Mouse (Mus musculus) hindbrain, postnatal 0 days (tissue): ENCODE results near the gene Lrmda. TPM values are rescaled to one million over a fixed set of nuclear protein-coding genes. Genes with fewer than 3 reads are reported as not detected.

ENCODE experiments used
- ATAC-seq: fragments of 200-750 bp; cut with Nextera tagmentation; 2 replicates; pipeline ENCODE4 v1.8.0; 2017; ENCODE audit warnings: mild to moderate bottlenecking, moderate TSS enrichment, moderate library complexity
- DNase-seq: peaks from one replicate; pipeline ENCODE4 v3.0.0-alpha.2; 2015; ENCODE audit warnings: low spot score
- H3K27ac ChIP-seq: fragments of 300-500 bp; sonication (generic); 2 replicates; pipeline ENCODE4 v1.5.1; 2014; ENCODE audit warnings: mild to moderate bottlenecking
- H3K27me3 ChIP-seq: fragments of 300-500 bp; sonication (generic); 2 replicates; pipeline ENCODE4 v1.6.1; 2014; ENCODE audit warnings: low read length, mixed read lengths; ENCODE audit not compliant: insufficient read depth
- H3K36me3 ChIP-seq: fragments of 300-500 bp; sonication (generic); 2 replicates; pipeline ENCODE4 v1.6.1; 2014; ENCODE audit warnings: low read length, mixed read lengths; ENCODE audit not compliant: insufficient read depth
- H3K4me1 ChIP-seq: fragments of 300-500 bp; sonication (generic); 2 replicates; pipeline ENCODE4 v1.6.1; 2014; ENCODE audit warnings: antibody characterized with exemption, low read length, mixed read lengths; ENCODE audit not compliant: insufficient read depth
- H3K4me2 ChIP-seq: fragments of 300-500 bp; sonication (generic); 2 replicates; pipeline ENCODE4 v1.6.1; 2014; ENCODE audit warnings: low read depth, mild to moderate bottlenecking, low read length, moderate library complexity, mixed read lengths
- H3K4me3 ChIP-seq: fragments of 300-500 bp; sonication (generic); 2 replicates; pipeline ENCODE4 v1.5.1; 2014; ENCODE audit warnings: low read length
- H3K9ac ChIP-seq: fragments of 300-500 bp; sonication (generic); replicated peaks from 2 replicates; pipeline ENCODE4 v1.6.1; 2014; ENCODE audit warnings: mild to moderate bottlenecking, low read length, moderate library complexity, mixed read lengths
- H3K9me3 ChIP-seq: fragments of 300-500 bp; sonication (generic); 2 replicates; pipeline ENCODE4 v1.6.1; 2016; ENCODE audit warnings: low read length, mixed read lengths
- CTCF ChIP-seq: IDR thresholded peaks from 2 replicates; pipeline ENCODE4 v1.5.1; 2016; ENCODE audit warnings: antibody characterized with exemption, control low read depth, low read depth
- WGBS: fragments of 180-500 bp; shearing (Covaris S2); extraction: QIAGEN DNeasy Blood & Tissue Kit; methylation state at CpG from one replicate; pipeline ENCODE4 v1.1.7; 2014; 5-methylcytosine and 5-hydroxymethylcytosine counted together
- polyA plus RNA-seq: library from polyadenylated mRNA; unstranded; fragments of >200 nt; fragmentation: Nextera tagmentation; extraction: Ambion mirVana; gene quantifications from 2 replicates; pipeline ENCODE4 v1.2.1, GENCODE M21; 2015
- total RNA-seq: library from RNA; depleted of rRNA; stranded (reverse); fragments of >200 nt; gene quantifications from 2 replicates; pipeline ENCODE4 v1.2.3, GENCODE M21; 2014

Gene Lrmda
- total and polyA plus RNA-seq, 2 experiments from 2014 or later = 0.21 to 0.53 TPM

GRCm38 (mm10) chr14:22435441-22435840 is 415.9 kb downstream of the Lrmda start:
- 54% methylated on average over 3 of the region's 3 CpGs for WGBS
- no peak overlapping the region for H3K9ac ChIP-seq

GRCm38 (mm10) chr14:22435860-22436377 is 416.4 kb downstream of the Lrmda start:
- no peaks in the 10 kb centered on the region for H3K27me3 ChIP-seq
- peaks cover 13% of the 10 kb centered on the region; the same call in 1 of the 2 replicates for H3K4me1 ChIP-seq
- H3K9ac ChIP-seq = no peak overlapping the region
- H3K27ac ChIP-seq = no peak overlapping the region
- H3K4me2 ChIP-seq = no peak overlapping the region
- H3K4me3 ChIP-seq = no peak overlapping the region
- H3K36me3 ChIP-seq = no peaks in the 10 kb centered on the region
- WGBS = 72% methylated on average over 4 of the region's 4 CpGs
- no peak for TF ChIP-seq CTCF
- no peak for DNase-seq
- ATAC-seq = no peak
- no peaks in the 10 kb centered on the region for H3K9me3 ChIP-seq

More at GRCm38 (mm10) chr14:22435441-22435840, 415.9 kb downstream of the Lrmda start:
- Histone ChIP-seq H3K36me3 (no peaks in the 10 kb centered on the region), H3K9me3 (no peaks in the 10 kb centered on the region), H3K4me1 (peaks cover 8% of the 10 kb centered on the region; the same call in 1 of the 2 replicates), H3K4me3 (no peak overlapping the region), H3K4me2 (no peak overlapping the region), H3K27me3 (no peaks in the 10 kb centered on the region), H3K27ac (no peak overlapping the region)
- DNase-seq (no peak), ATAC-seq (no peak)
- no peak for TF ChIP-seq CTCF

- no peak for TF ChIP-seq CTCF
- peaks cover 21% of the 10 kb centered on the region for H3K4me1 ChIP-seq
- no peak for ATAC-seq
Measured at GRCm38 (mm10) chr14:22440341-22440999, 421.0 kb downstream of the Lrmda start.

GRCm38 (mm10) chr14:22441859-22442447 is 422.4 kb downstream of the Lrmda start:
- H3K36me3 ChIP-seq = no peaks in the 10 kb centered on the region
- H3K27ac ChIP-seq = no peak overlapping the region
- no peaks in the 10 kb centered on the region for H3K27me3 ChIP-seq
- no peak overlapping the region for H3K4me3 ChIP-seq
- H3K9me3 ChIP-seq = no peaks in the 10 kb centered on the region
- peaks cover 26% of the 10 kb centered on the region for H3K4me1 ChIP-seq
- no peak overlapping the region for H3K4me2 ChIP-seq
- DNase-seq (no peak), ATAC-seq (no peak)
- TF ChIP-seq CTCF = no peak
- WGBS = 67% methylated on average over 5 of the region's 5 CpGs
- H3K9ac ChIP-seq = no peak overlapping the region

More at GRCm38 (mm10) chr14:22440341-22440999, 421.0 kb downstream of the Lrmda start:
- 19% methylated on average over 18 of the region's 18 CpGs for WGBS
- DNase-seq = peak; percentile 45
- no peak overlapping the region; the same call in 1 of the 2 replicates for H3K9ac ChIP-seq
- peak overlapping the region; percentile 21 for H3K4me2 ChIP-seq
- H3K4me3 ChIP-seq = no peak overlapping the region
- H3K27me3 ChIP-seq = no peaks in the 10 kb centered on the region
- no peaks in the 10 kb centered on the region for H3K36me3 ChIP-seq
- no peaks in the 10 kb centered on the region for H3K9me3 ChIP-seq
- 0 out of 2 replicates have a peak overlapping the region, but pooled peaks have one; percentile 36 for H3K27ac ChIP-seq

- H3K9ac ChIP-seq = no peak overlapping the region
- no peaks in the 10 kb centered on the region for H3K27me3 ChIP-seq
- no peaks in the 10 kb centered on the region for H3K9me3 ChIP-seq
- ATAC-seq = no peak
- no peak overlapping the region for H3K27ac ChIP-seq
- DNase-seq = no peak
- no peak for TF ChIP-seq CTCF
- 47% methylated on average over 5 of the region's 5 CpGs for WGBS
- no peak overlapping the region for H3K4me3 ChIP-seq
- H3K36me3 ChIP-seq = no peaks in the 10 kb centered on the region
- no peak overlapping the region for H3K4me2 ChIP-seq
- H3K4me1 ChIP-seq = peaks cover 26% of the 10 kb centered on the region
Measured at GRCm38 (mm10) chr14:22442719-22443118, 423.2 kb downstream of the Lrmda start.

GRCm38 (mm10) chr14:22444541-22444940 is 425.0 kb downstream of the Lrmda start:
- peak; percentile 44 for DNase-seq
- no peaks in the 10 kb centered on the region for H3K36me3 ChIP-seq
- H3K4me1 ChIP-seq = peaks cover 26% of the 10 kb centered on the region
- no peak overlapping the region for H3K4me3 ChIP-seq
- no peak overlapping the region for H3K4me2 ChIP-seq
- no peak overlapping the region for H3K9ac ChIP-seq
- 78% methylated on average over 2 of the region's 2 CpGs for WGBS
- H3K27ac ChIP-seq = no peak overlapping the region
- peak; percentile 51 for TF ChIP-seq CTCF
- no peak for ATAC-seq
- H3K27me3 ChIP-seq = no peaks in the 10 kb centered on the region; the same call in 1 of the 2 replicates
- H3K9me3 ChIP-seq = no peaks in the 10 kb centered on the region
